In the genomic region with DNA sequence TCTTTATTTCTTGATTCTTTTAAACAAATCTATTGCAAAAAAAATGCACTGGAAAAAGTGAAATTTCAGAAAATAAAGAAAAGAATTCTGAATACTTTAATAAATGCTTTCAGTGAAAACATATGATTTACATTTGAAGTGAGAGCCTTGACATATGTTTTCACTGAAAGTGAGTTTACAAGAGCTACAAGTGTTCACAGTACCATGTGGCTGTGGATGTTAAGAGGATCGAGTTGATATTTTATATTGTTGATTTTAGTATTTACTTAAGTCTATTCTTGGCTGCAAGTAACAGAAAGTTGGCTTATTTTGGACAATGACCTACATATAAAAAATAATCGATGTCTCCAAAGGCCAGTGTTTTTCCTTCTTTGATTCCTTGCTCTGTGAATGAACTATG, we compare ENCODE assay signal across 18 mouse cellular contexts.
"Had no signal": no experiment of that assay in that cellular context is flagged by ENCODE, and none has a peak within 500 bp of the region (broad histone marks: within the 10 kb centered on the region; RNA-seq: fewer than 3 reads in every experiment).

No protein-coding gene starts in this region.

- H3K4me3 ChIP-seq: midbrain, embryonic 10.5 days; midbrain, embryonic 12.5 days; myocyte; neural tube, embryonic 13.5 days; neural tube, embryonic 15.5 days had no signal

- DNase-seq: lung, embryonic 14.5 days; lung, postnatal 10 days; lung, postnatal 4 days; midbrain, embryonic 14.5 days; retina, postnatal 1 day; right cerebral cortex, adult 18-20 months; right cerebral cortex, postnatal 25 days; right cerebral cortex, postnatal 4 days; spleen, adult 18-20 months; thymus, adult 18-20 months; thymus, postnatal 14 days; thymus, postnatal 36 days had no signal

- H3K4me2 ChIP-seq: lung, embryonic 14.5 days; midbrain, embryonic 12.5 days; neural tube, embryonic 13.5 days; neural tube, embryonic 15.5 days had no signal

- ATAC-seq: midbrain, embryonic 16.5 days had no signal

- H3K27ac ChIP-seq: midbrain, embryonic 10.5 days; midbrain, embryonic 12.5 days; neural tube, embryonic 13.5 days; neural tube, embryonic 15.5 days had no signal

- H3K36me3 ChIP-seq: midbrain, embryonic 10.5 days; midbrain, embryonic 12.5 days; neural tube, embryonic 13.5 days; neural tube, embryonic 15.5 days had no signal

- H3K4me1 ChIP-seq: midbrain, embryonic 10.5 days; midbrain, embryonic 12.5 days; neural tube, embryonic 13.5 days; neural tube, embryonic 15.5 days had no signal

- H3K27me3 ChIP-seq: midbrain, embryonic 12.5 days; neural tube, embryonic 13.5 days; neural tube, embryonic 15.5 days had no signal

- H3K9me3 ChIP-seq: midbrain, embryonic 10.5 days; neural tube, embryonic 15.5 days had no signal

- H3K9ac ChIP-seq: lung, embryonic 14.5 days; midbrain, embryonic 12.5 days; neural tube, embryonic 13.5 days; neural tube, embryonic 15.5 days had no signal
